Mouse (Mus musculus): ENCODE data around the gene Osbpl3. TPM values are rescaled to one million over a fixed set of nuclear protein-coding genes. Genes with fewer than 3 reads are reported as not detected.

Osbpl3 gene
- 0.83 and 1.4 TPM in 2 replicates for total RNA-seq (2014; rRNA removed)
- polyA plus RNA-seq (2012; rRNA removed), result 0.15 and 0.16 TPM in 2 replicates

DNA sequence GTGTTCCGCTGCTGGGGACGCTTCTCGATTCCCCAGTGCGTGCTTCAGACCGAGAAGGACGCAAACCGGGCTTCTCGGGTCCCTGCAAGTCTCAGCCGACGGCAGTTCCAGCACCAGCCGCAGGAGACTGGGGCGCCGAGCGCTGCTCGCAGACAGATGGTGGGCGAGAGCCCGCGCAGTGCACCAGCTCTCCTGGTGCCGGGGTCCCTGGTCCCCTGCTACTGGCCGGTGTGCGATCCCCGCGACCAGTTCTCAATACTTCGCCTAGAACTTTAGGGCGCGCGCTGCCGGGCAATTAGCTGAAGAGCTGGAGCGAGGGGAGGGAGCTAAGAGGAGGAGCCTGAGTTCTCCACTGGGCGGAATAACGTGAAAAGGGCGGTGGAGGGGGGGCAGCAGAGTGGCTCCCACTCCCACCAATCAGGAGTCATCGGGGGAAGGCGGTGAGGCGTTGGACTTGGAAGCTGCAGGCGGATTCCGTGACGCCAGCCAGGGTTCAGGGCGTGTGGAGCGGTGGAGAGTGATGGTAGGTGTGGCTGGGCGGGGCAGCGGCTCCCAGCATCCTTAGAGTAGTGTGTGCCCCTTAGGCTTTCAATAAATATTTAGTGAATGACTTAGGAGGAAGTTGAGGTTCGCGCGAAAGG is at the start of gene Osbpl3:
TSS of gene Osbpl3 (minus strand) at position 373 of the 641 bp plus-strand sequence.
- TF ChIP-seq POLR2A (IDR thresholded peaks at IDR 0.05; ENCODE audit: extremely low read depth, insufficient read depth, low read length) (no peak), CTCF (IDR thresholded peaks at IDR 0.05; ENCODE audit: low read depth, low read length) (peak; percentile 30)
- Histone ChIP-seq H3K9ac (ENCODE audit: low read depth, low read length) (peak within 1 kb of the TSS; percentile 48), H3K27ac (replicated peaks; ENCODE audit: insufficient read depth, low read depth, low read length) (no peak within 1 kb of the TSS), H3K36me3 (ENCODE audit: control insufficient read depth, insufficient read depth, low read length) (no peaks in the 10 kb centered on the region), H3K79me2 (ENCODE audit: control insufficient read depth, insufficient read depth, low read length) (no peaks in the 10 kb centered on the region), H3K4me3 (ENCODE audit: insufficient read depth, low read depth, low read length) (peak within 1 kb of the TSS; percentile 55), H3K27me3 (ENCODE audit: control insufficient read depth, insufficient read depth, low read length) (peaks cover 9% of the 10 kb centered on the region), H3K4me1 (ENCODE audit: control insufficient read depth, insufficient read depth, low read length) (peaks cover 6% of the 10 kb centered on the region; the same call in 1 of the 2 replicates)
- 2% methylated on average over 45 of the region's 45 CpGs for WGBS
- peak; percentile 33 for DNase-seq (ENCODE audit: extremely low read depth, low read depth, low spot score)

DNA sequence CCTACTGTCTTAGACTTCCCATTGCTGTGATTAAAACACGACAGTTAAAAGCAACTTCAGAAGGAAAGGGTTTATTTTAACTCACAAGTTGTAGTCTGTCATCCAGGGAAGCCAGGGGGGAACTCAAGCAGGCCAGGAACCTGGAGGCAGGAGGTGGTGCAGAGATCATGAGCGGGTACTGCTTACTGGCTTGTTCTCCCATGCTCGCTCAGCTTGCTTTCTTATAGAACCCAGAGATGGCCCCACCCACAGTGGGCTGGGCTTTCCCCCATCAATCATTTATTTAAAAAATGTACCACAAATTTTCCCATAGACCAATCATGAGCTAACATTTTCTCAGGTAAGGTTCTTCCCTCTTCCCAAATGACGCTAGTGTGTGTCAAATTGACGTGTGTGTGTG is 49.5 kb upstream of the Osbpl3 start:
- Histone ChIP-seq H3K79me2 (ENCODE audit: control insufficient read depth, insufficient read depth, low read length) (no peaks in the 10 kb centered on the region), H3K27ac (replicated peaks; ENCODE audit: insufficient read depth, low read depth, low read length) (no peak overlapping the region), H3K36me3 (ENCODE audit: control insufficient read depth, insufficient read depth, low read length) (no peaks in the 10 kb centered on the region), H3K9ac (ENCODE audit: low read depth, low read length) (no peak overlapping the region), H3K27me3 (ENCODE audit: control insufficient read depth, insufficient read depth, low read length) (no peaks in the 10 kb centered on the region), H3K4me3 (ENCODE audit: insufficient read depth, low read depth, low read length) (no peak overlapping the region), H3K4me1 (ENCODE audit: control insufficient read depth, insufficient read depth, low read length) (no peaks in the 10 kb centered on the region)
- TF ChIP-seq POLR2A (IDR thresholded peaks at IDR 0.05; ENCODE audit: extremely low read depth, insufficient read depth, low read length) (no peak), CTCF (IDR thresholded peaks at IDR 0.05; ENCODE audit: low read depth, low read length) (no peak)
- DNase-seq (ENCODE audit: extremely low read depth, low read depth, low spot score), result no peak
- WGBS, result 90% methylated on average over 5 of the region's 5 CpGs

- H3K79me2 ChIP-seq (ENCODE audit: control insufficient read depth, insufficient read depth, low read length), result no peaks in the 10 kb centered on the region
- WGBS, result 73% methylated on average over 5 of the region's 5 CpGs
- no peaks in the 10 kb centered on the region for H3K36me3 ChIP-seq (ENCODE audit: control insufficient read depth, insufficient read depth, low read length)
- H3K9ac ChIP-seq (ENCODE audit: low read depth, low read length), result no peak overlapping the region
- TF ChIP-seq CTCF (IDR thresholded peaks at IDR 0.05; ENCODE audit: low read depth, low read length) (no peak), POLR2A (IDR thresholded peaks at IDR 0.05; ENCODE audit: extremely low read depth, insufficient read depth, low read length) (no peak)
- no peak overlapping the region for H3K4me3 ChIP-seq (ENCODE audit: insufficient read depth, low read depth, low read length)
- H3K4me1 ChIP-seq (ENCODE audit: control insufficient read depth, insufficient read depth, low read length), result no peaks in the 10 kb centered on the region
- H3K27me3 ChIP-seq (ENCODE audit: control insufficient read depth, insufficient read depth, low read length), result no peaks in the 10 kb centered on the region
- H3K27ac ChIP-seq (replicated peaks; ENCODE audit: insufficient read depth, low read depth, low read length), result no peak overlapping the region
- DNase-seq (ENCODE audit: extremely low read depth, low read depth, low spot score), result no peak
Observed at GRCm38 (mm10) chr6:50504711-50505110, 48.7 kb upstream of the Osbpl3 start.

GRCm38 (mm10) chr6:50503779-50504178 is 47.8 kb upstream of the Osbpl3 start:
- TF ChIP-seq CTCF (IDR thresholded peaks at IDR 0.05; ENCODE audit: low read depth, low read length) (no peak), POLR2A (IDR thresholded peaks at IDR 0.05; ENCODE audit: extremely low read depth, insufficient read depth, low read length) (no peak)
- H3K9ac ChIP-seq (ENCODE audit: low read depth, low read length), result no peak overlapping the region
- no peaks in the 10 kb centered on the region for H3K79me2 ChIP-seq (ENCODE audit: control insufficient read depth, insufficient read depth, low read length)
- no peaks in the 10 kb centered on the region for H3K27me3 ChIP-seq (ENCODE audit: control insufficient read depth, insufficient read depth, low read length)
- H3K4me1 ChIP-seq (ENCODE audit: control insufficient read depth, insufficient read depth, low read length), result no peaks in the 10 kb centered on the region
- WGBS, result 68% methylated on average over 8 of the region's 8 CpGs
- no peak overlapping the region for H3K27ac ChIP-seq (replicated peaks; ENCODE audit: insufficient read depth, low read depth, low read length)
- H3K4me3 ChIP-seq (ENCODE audit: insufficient read depth, low read depth, low read length), result no peak overlapping the region
- DNase-seq (ENCODE audit: extremely low read depth, low read depth, low spot score), result no peak
- no peaks in the 10 kb centered on the region for H3K36me3 ChIP-seq (ENCODE audit: control insufficient read depth, insufficient read depth, low read length)

DNA sequence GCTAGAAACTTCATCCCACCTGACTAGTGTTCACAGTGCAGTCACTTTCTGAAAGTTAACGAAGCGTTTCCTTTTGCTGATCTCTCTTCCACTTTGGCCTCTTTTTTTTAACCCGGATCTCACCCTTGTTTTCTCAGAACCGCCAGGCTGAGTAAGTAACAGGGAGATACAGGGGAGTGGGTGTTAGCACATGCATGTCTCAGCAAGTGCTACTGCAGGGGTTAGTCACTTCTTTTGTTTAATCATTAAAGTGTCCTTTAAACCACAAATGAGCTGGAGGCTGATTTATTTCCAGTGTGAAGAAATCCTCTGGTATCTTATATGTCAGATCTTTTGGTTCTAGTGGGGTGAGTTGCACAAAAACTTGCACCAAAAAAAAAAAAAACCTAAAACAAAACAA is 47.0 kb upstream of the Osbpl3 start:
- no peak overlapping the region for H3K9ac ChIP-seq (ENCODE audit: low read depth, low read length)
- H3K4me3 ChIP-seq (ENCODE audit: insufficient read depth, low read depth, low read length), result no peak overlapping the region
- TF ChIP-seq CTCF (IDR thresholded peaks at IDR 0.05; ENCODE audit: low read depth, low read length), result no peak
- TF ChIP-seq POLR2A (IDR thresholded peaks at IDR 0.05; ENCODE audit: extremely low read depth, insufficient read depth, low read length), result no peak
- H3K27me3 ChIP-seq (ENCODE audit: control insufficient read depth, insufficient read depth, low read length), result no peaks in the 10 kb centered on the region
- no peaks in the 10 kb centered on the region for H3K36me3 ChIP-seq (ENCODE audit: control insufficient read depth, insufficient read depth, low read length)
- no peak for DNase-seq (ENCODE audit: extremely low read depth, low read depth, low spot score)
- 73% methylated on average over 4 of the region's 4 CpGs for WGBS
- H3K79me2 ChIP-seq (ENCODE audit: control insufficient read depth, insufficient read depth, low read length), result no peaks in the 10 kb centered on the region
- H3K27ac ChIP-seq (replicated peaks; ENCODE audit: insufficient read depth, low read depth, low read length), result no peak overlapping the region
- no peaks in the 10 kb centered on the region for H3K4me1 ChIP-seq (ENCODE audit: control insufficient read depth, insufficient read depth, low read length)

GRCm38 (mm10) chr6:50498346-50498745 is 42.3 kb upstream of the Osbpl3 start:
- Histone ChIP-seq H3K27ac (replicated peaks; ENCODE audit: insufficient read depth, low read depth, low read length) (no peak overlapping the region), H3K36me3 (ENCODE audit: control insufficient read depth, insufficient read depth, low read length) (no peaks in the 10 kb centered on the region), H3K9ac (ENCODE audit: low read depth, low read length) (no peak overlapping the region), H3K79me2 (ENCODE audit: control insufficient read depth, insufficient read depth, low read length) (no peaks in the 10 kb centered on the region), H3K4me3 (ENCODE audit: insufficient read depth, low read depth, low read length) (no peak overlapping the region), H3K4me1 (ENCODE audit: control insufficient read depth, insufficient read depth, low read length) (no peaks in the 10 kb centered on the region), H3K27me3 (ENCODE audit: control insufficient read depth, insufficient read depth, low read length) (no peaks in the 10 kb centered on the region)
- no peak for DNase-seq (ENCODE audit: extremely low read depth, low read depth, low spot score)
- TF ChIP-seq POLR2A (IDR thresholded peaks at IDR 0.05; ENCODE audit: extremely low read depth, insufficient read depth, low read length), result no peak
- TF ChIP-seq CTCF (IDR thresholded peaks at IDR 0.05; ENCODE audit: low read depth, low read length), result no peak
- WGBS, result 92% methylated on average over 2 of the region's 2 CpGs
